Mouse (Mus musculus) neural tube, postnatal 0 days (tissue): Measurements from ENCODE around the gene Olfr1444. TPM values are rescaled to one million over a fixed set of nuclear protein-coding genes. Genes with fewer than 3 reads are reported as not detected.

Experiments used
- polyA plus RNA-seq: library from polyadenylated mRNA; unstranded; fragments of >200 nt; fragmentation: Nextera tagmentation; extraction: Ambion mirVana; gene quantifications from 2 replicates; pipeline ENCODE4 v1.2.1, GENCODE M21; 2015

The Olfr1444 gene
- polyA plus RNA-seq = not detected in 2 replicates

GRCm38 (mm10) chr19:12856983-12857382, at the start of gene Olfr1444:
Gene Olfr1444, plus strand, starts transcription at chr19:12857283.

DNA sequence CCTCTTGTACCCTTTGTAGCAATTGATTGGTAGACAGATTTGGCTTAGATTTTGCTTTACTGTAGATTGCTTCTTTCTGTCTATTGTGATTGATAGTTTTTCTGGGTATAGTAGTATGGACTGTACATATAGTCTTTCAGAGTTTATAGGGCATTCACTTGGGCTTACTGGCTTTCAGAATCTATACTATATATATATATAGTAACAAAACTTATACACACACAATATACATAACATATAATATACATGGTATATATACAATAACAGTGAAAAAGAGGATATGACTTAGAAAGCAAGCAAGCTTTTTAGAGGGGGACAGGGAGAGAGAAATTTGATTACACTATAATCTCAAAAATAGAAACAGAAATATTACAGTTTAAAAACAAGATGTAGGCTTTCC, 10.7 kb upstream of the Olfr1444 start, which contains the start of gene Gm5244:
TSS of gene Gm5244 (plus strand) at position 301 of the 400 bp plus-strand sequence.

GRCm38 (mm10) chr19:12883555-12883954, 26.5 kb downstream of the Olfr1444 start, which contains the start of gene Olfr1445:
Gene Olfr1445, plus strand, starts transcription at chr19:12883855.

GRCm38 (mm10) chr19:12893424-12893823, 36.3 kb downstream of the Olfr1444 start, which contains the start of gene Olfr1446:
Gene Olfr1446, minus strand, starts transcription at chr19:12893524.

DNA sequence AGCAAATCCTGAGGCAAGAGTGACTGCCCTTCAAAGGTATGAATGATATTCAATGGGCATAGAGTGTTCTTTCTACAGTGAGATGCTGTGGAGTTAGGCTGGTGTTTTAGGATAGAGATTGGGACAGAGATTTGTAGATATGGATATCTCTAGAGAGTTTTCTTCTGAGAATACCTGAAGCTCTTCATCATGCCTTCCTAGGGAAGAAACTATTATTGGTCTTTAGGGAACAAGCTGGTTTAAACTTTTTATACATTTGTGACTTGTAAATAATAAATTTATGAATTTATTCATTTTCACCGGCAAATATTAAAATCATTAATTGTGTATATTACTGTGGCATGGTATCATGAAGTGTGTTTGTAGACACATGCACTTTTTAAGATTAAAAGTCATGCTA, 46.6 kb downstream of the Olfr1444 start, which contains the start of gene Olfr1447:
TSS of gene Olfr1447 (minus strand) at position 101 of the 400 bp plus-strand sequence.

Other genes with a start within 250 kb of the Olfr1444 start
- gene Glyat, start 224.0 kb upstream of the Olfr1444 start, polyA plus RNA-seq = 0.04 TPM in 1 of 2 replicates, not detected in the other
- not detected in 2 replicates for gene Olfr1442, start 186.8 kb upstream of the Olfr1444 start, polyA plus RNA-seq
- gene Olfr1443, start 179.2 kb upstream of the Olfr1444 start, polyA plus RNA-seq = not detected in 2 replicates
- gene Keg1, start 161.5 kb upstream of the Olfr1444 start, polyA plus RNA-seq = not detected in 2 replicates
- 1.5 and 1.8 TPM in 2 replicates for gene Cntf, start 91.7 kb upstream of the Olfr1444 start, polyA plus RNA-seq
- gene Zfp91, start 61.2 kb upstream of the Olfr1444 start, polyA plus RNA-seq = 14.6 and 16.2 TPM in 2 replicates
- 1.3 and 1.8 TPM in 2 replicates for gene Lpxn, start 61.1 kb upstream of the Olfr1444 start, polyA plus RNA-seq
- not detected in 2 replicates for gene Gm5244, start 10.6 kb upstream of the Olfr1444 start, polyA plus RNA-seq
- gene Olfr1445, start 26.6 kb downstream of the Olfr1444 start, polyA plus RNA-seq = not detected in 2 replicates
- gene Olfr1446, start 36.2 kb downstream of the Olfr1444 start, polyA plus RNA-seq = not detected in 2 replicates
- gene Olfr1447, start 46.5 kb downstream of the Olfr1444 start, polyA plus RNA-seq = not detected in 2 replicates
- gene Olfr1448, start 67.1 kb downstream of the Olfr1444 start, polyA plus RNA-seq = not detected in 2 replicates
- gene Olfr1449, start 73.6 kb downstream of the Olfr1444 start, polyA plus RNA-seq = not detected in 2 replicates
- gene Olfr1450, start 93.0 kb downstream of the Olfr1444 start, polyA plus RNA-seq = not detected in 2 replicates
- gene Olfr1451, start 137.7 kb downstream of the Olfr1444 start, polyA plus RNA-seq = not detected in 2 replicates
- not detected in 2 replicates for gene Olfr1453, start 171.0 kb downstream of the Olfr1444 start, polyA plus RNA-seq
- gene Olfr1454, start 203.3 kb downstream of the Olfr1444 start, polyA plus RNA-seq = not detected in 2 replicates
- not detected in 2 replicates for gene Olfr1457, start 240.6 kb downstream of the Olfr1444 start, polyA plus RNA-seq
- not detected in 2 replicates for gene Olfr1458, start 249.5 kb downstream of the Olfr1444 start, polyA plus RNA-seq